Mouse (Mus musculus) heart, embryonic 14.5 days (tissue): ENCODE measurements around the gene Alox12. TPM values are rescaled to one million over a fixed set of nuclear protein-coding genes. Genes with fewer than 3 reads are reported as not detected.

Experiments
- ATAC-seq: fragments of 200-750 bp; cut with Nextera tagmentation; 2 replicates; pipeline ENCODE4 v1.8.0; 2017; ENCODE audit warnings: low read depth, moderate TSS enrichment; ENCODE audit not compliant: insufficient number of reproducible peaks, insufficient read depth, low FRiP score
- H3K27ac ChIP-seq, 2 experiments: fragments of 200-500 bp in 1 of 2; fragments of 300-500 bp in 1 of 2; sonication (generic) in 1 of 2; replicated peaks in 1 of 2; 2 replicates each; pipeline ENCODE4 v1.5.1; 2012 to 2014; ENCODE audit warnings: low read depth in 2 of 2, low read length in 2 of 2, control low read depth in 1 of 2, mild to moderate bottlenecking in 1 of 2, mixed read lengths in 1 of 2; ENCODE audit not compliant: control insufficient read depth in 1 of 2, insufficient read depth in 1 of 2
- H3K27me3 ChIP-seq: fragments of 300-500 bp; sonication (generic); 2 replicates; pipeline ENCODE4 v1.6.1; 2014; ENCODE audit warnings: mild to moderate bottlenecking, low read length, control low read depth; ENCODE audit not compliant: control insufficient read depth, insufficient read depth
- H3K36me3 ChIP-seq: fragments of 300-500 bp; sonication (generic); 2 replicates; pipeline ENCODE4 v1.6.1; 2014; ENCODE audit warnings: mild to moderate bottlenecking, control low read depth, low read length, mixed read lengths; ENCODE audit not compliant: control insufficient read depth, insufficient read depth
- H3K4me1 ChIP-seq, 2 experiments: fragments of 200-500 bp in 1 of 2; fragments of 300-500 bp in 1 of 2; sonication (generic) in 1 of 2; 2 replicates each; pipeline ENCODE4 v1.6.1; 2012 to 2014; ENCODE audit warnings: low read length in 2 of 2, control low read depth in 1 of 2, mixed read lengths in 1 of 2; ENCODE audit not compliant: control insufficient read depth in 2 of 2, insufficient read depth in 2 of 2
- H3K4me2 ChIP-seq: fragments of 300-500 bp; sonication (generic); 2 replicates; pipeline ENCODE4 v1.6.1; 2014; ENCODE audit warnings: mild to moderate bottlenecking, low read length
- H3K4me3 ChIP-seq, 2 experiments: fragments of 200-500 bp in 1 of 2; fragments of 300-500 bp in 1 of 2; sonication (generic) in 1 of 2; 2 replicates each; pipeline ENCODE4 v1.5.1; 2012 to 2014; ENCODE audit warnings: low read length in 2 of 2, mild to moderate bottlenecking in 2 of 2, control low read depth in 1 of 2, low read depth in 1 of 2, moderate library complexity in 1 of 2; ENCODE audit not compliant: control insufficient read depth in 1 of 2, insufficient read depth in 1 of 2
- H3K9ac ChIP-seq: fragments of 300-500 bp; sonication (generic); 2 replicates; pipeline ENCODE4 v1.6.1; 2014; ENCODE audit warnings: mild to moderate bottlenecking, low read length
- H3K9me3 ChIP-seq: fragments of 300-500 bp; sonication (generic); 2 replicates; pipeline ENCODE4 v1.6.1; 2016; ENCODE audit warnings: low read length, control low read depth; ENCODE audit not compliant: control insufficient read depth
- WGBS: fragments of 180-500 bp; shearing (Covaris S2); extraction: QIAGEN DNeasy Blood & Tissue Kit; methylation state at CpG from one replicate; pipeline ENCODE4 v1.1.7; 2014; 5-methylcytosine and 5-hydroxymethylcytosine counted together
- microRNA counts: library from miRNA; unstranded; fragments of <30 nt; microRNA quantifications from one replicate; lab custom pipeline; 2016
- microRNA-seq: library from miRNA; unstranded; fragments of <30 nt; microRNA quantifications from one replicate; pipeline ENCODE4, GENCODE M21; 2016
- polyA plus RNA-seq: library from polyadenylated mRNA; unstranded; fragments of >200 nt; fragmentation: Nextera tagmentation; extraction: Ambion mirVana; gene quantifications from 2 replicates; pipeline ENCODE4 v1.2.1, GENCODE M21; 2014

Alox12 gene
- polyA plus RNA-seq, 1 experiment from 2014 or later, result 3.0 TPM

GRCm38 (mm10) chr11:70193354-70194285 is 61.5 kb downstream of the Alox12 start:
- H3K27ac ChIP-seq, result no peak overlapping the region
- H3K4me1 ChIP-seq, result no peaks in the 10 kb centered on the region
- H3K9me3 ChIP-seq, result no peaks in the 10 kb centered on the region; the same call in 1 of the 2 replicates
- H3K27me3 ChIP-seq, result no peaks in the 10 kb centered on the region
- no peaks in the 10 kb centered on the region for H3K36me3 ChIP-seq
- WGBS, result 50% methylated on average over 11 of the region's 11 CpGs
- no peak overlapping the region for H3K4me2 ChIP-seq
- H3K9ac ChIP-seq, result no peak overlapping the region
- no peak overlapping the region for H3K4me3 ChIP-seq
- ATAC-seq, result no peak

- Histone ChIP-seq H3K9me3 (no peaks in the 10 kb centered on the region; the same call in 1 of the 2 replicates), H3K4me1 (no peaks in the 10 kb centered on the region), H3K27ac (no peak overlapping the region), H3K9ac (no peak overlapping the region), H3K27me3 (no peaks in the 10 kb centered on the region), H3K4me3 (no peak overlapping the region), H3K36me3 (no peaks in the 10 kb centered on the region), H3K4me2 (no peak overlapping the region)
- ATAC-seq, result no peak
- WGBS, result 73% methylated on average over 4 of the region's 4 CpGs
These were observed 63.0 kb downstream of the Alox12 start for GRCm38 (mm10) chr11:70192157-70192556.

MicroRNA genes within 50 kb of the gene (microRNA counts, 519-probe panel; counts per million panel counts)
- microRNA mmu-miR-195 (lab: Ali Mortazavi, UCI) (322 counts per million, percentile 70 among the panel's probes with 10 or more counts), microRNA mmu-miR-497 (lab: Ali Mortazavi, UCI) (322 counts per million, percentile 70 among the panel's probes with 10 or more counts)

Small RNA genes within 50 kb of the gene (microRNA-seq; reads per million reads assigned to microRNA genes)
- 571 reads per million, percentile 75 among the genes with 10 or more reads in this experiment for gene Mir195a
- gene Mir497, result not detected
- gene Mir497b, result not detected

Other genes with a start within 250 kb of the Alox12 start
- 185 and 198 TPM in 2 replicates for gene Acadvl, start 239.9 kb downstream of the Alox12 start, polyA plus RNA-seq
- gene Dlg4, start 238.4 kb downstream of the Alox12 start, polyA plus RNA-seq, result 3.4 and 6.0 TPM in 2 replicates
- not detected in 2 replicates for gene Asgr1, start 201.3 kb downstream of the Alox12 start, polyA plus RNA-seq
- not detected in 2 replicates for gene Asgr2, start 162.7 kb downstream of the Alox12 start, polyA plus RNA-seq
- 0.16 and 0.20 TPM in 2 replicates for gene Mgl2, start 125.0 kb downstream of the Alox12 start, polyA plus RNA-seq
- gene Clec10a, start 99.2 kb downstream of the Alox12 start, polyA plus RNA-seq, result 0.36 TPM in 2 replicates
- 0.16 and 0.18 TPM in 2 replicates for gene Slc16a11, start 42.6 kb downstream of the Alox12 start, polyA plus RNA-seq
- gene Slc16a13, start 34.3 kb downstream of the Alox12 start, polyA plus RNA-seq, result 4.9 and 6.4 TPM in 2 replicates
- 18.7 and 22.4 TPM in 2 replicates for gene Bcl6b, start 25.6 kb downstream of the Alox12 start, polyA plus RNA-seq
- 139 and 143 TPM in 2 replicates for gene 0610010K14Rik, start 17.4 kb downstream of the Alox12 start, polyA plus RNA-seq
- gene Gm21988, start 15.5 kb downstream of the Alox12 start, polyA plus RNA-seq, result 10.1 and 12.2 TPM in 2 replicates
- 219 and 240 TPM in 2 replicates for gene Rnasek, start 15.5 kb downstream of the Alox12 start, polyA plus RNA-seq
- not detected in 2 replicates for gene Alox12e, start 67.3 kb upstream of the Alox12 start, polyA plus RNA-seq
- 0.13 TPM in 1 of 2 replicates, not detected in the other for gene Alox15, start 96.7 kb upstream of the Alox12 start, polyA plus RNA-seq
- gene Pelp1, start 154.7 kb upstream of the Alox12 start, polyA plus RNA-seq, result 17.8 and 17.9 TPM in 2 replicates
- 5.4 and 8.6 TPM in 2 replicates for gene Arrb2, start 177.3 kb upstream of the Alox12 start, polyA plus RNA-seq
- gene Med11, start 196.6 kb upstream of the Alox12 start, polyA plus RNA-seq, result 25.1 and 26.8 TPM in 2 replicates
- 0.95 and 2.0 TPM in 2 replicates for gene Zmynd15, start 204.1 kb upstream of the Alox12 start, polyA plus RNA-seq
- gene Cxcl16, start 204.6 kb upstream of the Alox12 start, polyA plus RNA-seq, result 9.4 and 10.3 TPM in 2 replicates
- gene Tm4sf5, start 249.9 kb upstream of the Alox12 start, polyA plus RNA-seq, result 8.7 and 10.5 TPM in 2 replicates